Mouse (Mus musculus): ENCODE results near the gene Hus1b. TPM values are rescaled to one million over a fixed set of nuclear protein-coding genes. Genes with fewer than 3 reads are reported as not detected.

The Hus1b gene
- polyA plus RNA-seq, 1 experiment from 2014 or later = not detected

- Histone ChIP-seq H3K27ac (replicated peaks) (no peak overlapping the region), H3K4me3 (replicated peaks) (no peak overlapping the region), H3K36me3 (no peaks in the 10 kb centered on the region), H3K27me3 (replicated peaks) (no peaks in the 10 kb centered on the region), H3K9ac (replicated peaks) (no peak overlapping the region), H3K9me3 (replicated peaks) (no peaks in the 10 kb centered on the region), H3K4me1 (no peaks in the 10 kb centered on the region), H3K4me2 (no peak overlapping the region)
- WGBS = 93% methylated on average over 15 of the region's 15 CpGs
- no peak for ATAC-seq (ENCODE audit: low FRiP score)
These were observed 430 bp downstream of the Hus1b start for GRCm38 (mm10) chr13:30947129-30947528.

GRCm38 (mm10) chr13:30945788-30946187, 1.8 kb downstream of the Hus1b start:
- Histone ChIP-seq H3K4me2 (no peak overlapping the region), H3K36me3 (no peaks in the 10 kb centered on the region), H3K9ac (replicated peaks) (no peak overlapping the region), H3K27ac (replicated peaks) (no peak overlapping the region), H3K4me3 (replicated peaks) (no peak overlapping the region), H3K9me3 (replicated peaks) (no peaks in the 10 kb centered on the region), H3K27me3 (replicated peaks) (no peaks in the 10 kb centered on the region), H3K4me1 (no peaks in the 10 kb centered on the region)
- no peak for ATAC-seq (ENCODE audit: low FRiP score)

GRCm38 (mm10) chr13:30932972-30933371, 14.6 kb downstream of the Hus1b start:
- Histone ChIP-seq H3K9ac (replicated peaks) (no peak overlapping the region), H3K27ac (replicated peaks) (no peak overlapping the region), H3K4me1 (no peaks in the 10 kb centered on the region), H3K36me3 (no peaks in the 10 kb centered on the region), H3K4me2 (no peak overlapping the region), H3K27me3 (replicated peaks) (no peaks in the 10 kb centered on the region), H3K9me3 (replicated peaks) (no peaks in the 10 kb centered on the region), H3K4me3 (replicated peaks) (no peak overlapping the region)
- no peak for ATAC-seq (ENCODE audit: low FRiP score)
- 77% methylated on average over 6 of the region's 6 CpGs for WGBS

- H3K4me3 ChIP-seq (replicated peaks) = no peak overlapping the region
- WGBS = 81% methylated on average over 4 of the region's 4 CpGs
- H3K27ac ChIP-seq (replicated peaks) = no peak overlapping the region
- no peak overlapping the region for H3K4me2 ChIP-seq
- H3K36me3 ChIP-seq = no peaks in the 10 kb centered on the region
- no peaks in the 10 kb centered on the region for H3K9me3 ChIP-seq (replicated peaks)
- no peak overlapping the region for H3K9ac ChIP-seq (replicated peaks)
- no peaks in the 10 kb centered on the region for H3K27me3 ChIP-seq (replicated peaks)
- H3K4me1 ChIP-seq = no peaks in the 10 kb centered on the region
- ATAC-seq (ENCODE audit: low FRiP score) = no peak
These were observed 15.9 kb downstream of the Hus1b start for GRCm38 (mm10) chr13:30931613-30932012.

GRCm38 (mm10) chr13:30929119-30929518, 18.4 kb downstream of the Hus1b start:
- Histone ChIP-seq H3K9ac (replicated peaks) (no peak overlapping the region), H3K4me2 (no peak overlapping the region), H3K9me3 (replicated peaks) (no peaks in the 10 kb centered on the region), H3K4me3 (replicated peaks) (no peak overlapping the region), H3K36me3 (peaks cover 6% of the 10 kb centered on the region), H3K4me1 (no peaks in the 10 kb centered on the region), H3K27me3 (replicated peaks) (no peaks in the 10 kb centered on the region), H3K27ac (replicated peaks) (no peak overlapping the region)
- ATAC-seq (ENCODE audit: low FRiP score) = no peak
- WGBS = 98% methylated on average over 2 of the region's 2 CpGs

- Histone ChIP-seq H3K4me2 (no peak overlapping the region), H3K36me3 (peaks cover 15% of the 10 kb centered on the region), H3K27ac (replicated peaks) (no peak overlapping the region), H3K4me3 (replicated peaks) (no peak overlapping the region), H3K27me3 (replicated peaks) (no peaks in the 10 kb centered on the region), H3K9me3 (replicated peaks) (no peaks in the 10 kb centered on the region), H3K9ac (replicated peaks) (no peak overlapping the region), H3K4me1 (no peaks in the 10 kb centered on the region)
- no peak for ATAC-seq (ENCODE audit: low FRiP score)
- WGBS = 87% methylated on average over 6 of the region's 6 CpGs
These were observed 23.3 kb downstream of the Hus1b start for GRCm38 (mm10) chr13:30924269-30924668.

GRCm38 (mm10) chr13:30921914-30922313, 25.6 kb downstream of the Hus1b start:
- 89% methylated on average over 4 of the region's 4 CpGs for WGBS
- Histone ChIP-seq H3K36me3 (peaks cover 15% of the 10 kb centered on the region), H3K27me3 (replicated peaks) (no peaks in the 10 kb centered on the region), H3K4me1 (no peaks in the 10 kb centered on the region), H3K4me3 (replicated peaks) (no peak overlapping the region), H3K4me2 (no peak overlapping the region), H3K9me3 (replicated peaks) (no peaks in the 10 kb centered on the region), H3K27ac (replicated peaks) (no peak overlapping the region), H3K9ac (replicated peaks) (no peak overlapping the region)
- no peak for ATAC-seq (ENCODE audit: low FRiP score)

- H3K4me3 ChIP-seq (replicated peaks) = no peak overlapping the region
- H3K4me1 ChIP-seq = peaks cover 4% of the 10 kb centered on the region
- no peaks in the 10 kb centered on the region for H3K36me3 ChIP-seq
- no peaks in the 10 kb centered on the region for H3K9me3 ChIP-seq (replicated peaks)
- no peak for ATAC-seq (ENCODE audit: low FRiP score)
- no peak overlapping the region for H3K9ac ChIP-seq (replicated peaks)
- no peak overlapping the region for H3K4me2 ChIP-seq
- H3K27me3 ChIP-seq (replicated peaks) = no peaks in the 10 kb centered on the region
- H3K27ac ChIP-seq (replicated peaks) = no peak overlapping the region
These were observed 33.8 kb downstream of the Hus1b start for GRCm38 (mm10) chr13:30913757-30914156.

- no peak for ATAC-seq (ENCODE audit: low FRiP score)
- H3K4me2 ChIP-seq = no peak overlapping the region
- H3K27me3 ChIP-seq (replicated peaks) = no peaks in the 10 kb centered on the region
- peak overlapping the region; percentile 37; the same call in 1 of the 2 replicates for H3K27ac ChIP-seq (replicated peaks)
- no peak overlapping the region for H3K4me3 ChIP-seq (replicated peaks)
- H3K4me1 ChIP-seq = peaks cover 4% of the 10 kb centered on the region
- H3K36me3 ChIP-seq = no peaks in the 10 kb centered on the region
- 39% methylated on average over 4 of the region's 4 CpGs for WGBS
- no peaks in the 10 kb centered on the region for H3K9me3 ChIP-seq (replicated peaks)
- H3K9ac ChIP-seq (replicated peaks) = no peak overlapping the region
These were observed 34.5 kb downstream of the Hus1b start for GRCm38 (mm10) chr13:30913028-30913427.

GRCm38 (mm10) chr13:30911931-30912625, 35.5 kb downstream of the Hus1b start:
- Histone ChIP-seq H3K4me1 (peaks cover 4% of the 10 kb centered on the region), H3K27ac (replicated peaks) (no peak overlapping the region), H3K4me3 (replicated peaks) (no peak overlapping the region), H3K9ac (replicated peaks) (no peak overlapping the region), H3K4me2 (no peak overlapping the region), H3K36me3 (no peaks in the 10 kb centered on the region), H3K27me3 (replicated peaks) (no peaks in the 10 kb centered on the region), H3K9me3 (replicated peaks) (no peaks in the 10 kb centered on the region)
- 67% methylated on average over 5 of the region's 5 CpGs for WGBS
- ATAC-seq (ENCODE audit: low FRiP score) = no peak

GRCm38 (mm10) chr13:30910889-30911288, 36.7 kb downstream of the Hus1b start:
- H3K36me3 ChIP-seq = 0 out of 2 replicates have a peak, but pooled peaks cover 4% of the 10 kb centered on the region
- H3K27me3 ChIP-seq (replicated peaks) = no peaks in the 10 kb centered on the region
- no peak overlapping the region for H3K27ac ChIP-seq (replicated peaks)
- no peak for ATAC-seq (ENCODE audit: low FRiP score)
- H3K9ac ChIP-seq (replicated peaks) = no peak overlapping the region
- 78% methylated on average over 5 of the region's 5 CpGs for WGBS
- H3K4me2 ChIP-seq = no peak overlapping the region
- no peaks in the 10 kb centered on the region for H3K9me3 ChIP-seq (replicated peaks)
- H3K4me1 ChIP-seq = peaks cover 4% of the 10 kb centered on the region
- no peak overlapping the region for H3K4me3 ChIP-seq (replicated peaks)

- 51% methylated on average over 2 of the region's 2 CpGs for WGBS
These were observed 45.3 kb downstream of the Hus1b start for GRCm38 (mm10) chr13:30902286-30902685.

More at GRCm38 (mm10) chr13:30902286-30902685, 45.3 kb downstream of the Hus1b start:
- ATAC-seq (ENCODE audit: low FRiP score) = no peak
- Histone ChIP-seq H3K27ac (replicated peaks) (no peak overlapping the region), H3K27me3 (replicated peaks) (no peaks in the 10 kb centered on the region), H3K9ac (replicated peaks) (no peak overlapping the region), H3K9me3 (replicated peaks) (no peaks in the 10 kb centered on the region), H3K4me1 (no peaks in the 10 kb centered on the region), H3K36me3 (peaks cover 19% of the 10 kb centered on the region), H3K4me2 (no peak overlapping the region), H3K4me3 (replicated peaks) (no peak overlapping the region)
